Mouse (Mus musculus): ENCODE results near the gene Msh5.

The Msh5 gene

DNA sequence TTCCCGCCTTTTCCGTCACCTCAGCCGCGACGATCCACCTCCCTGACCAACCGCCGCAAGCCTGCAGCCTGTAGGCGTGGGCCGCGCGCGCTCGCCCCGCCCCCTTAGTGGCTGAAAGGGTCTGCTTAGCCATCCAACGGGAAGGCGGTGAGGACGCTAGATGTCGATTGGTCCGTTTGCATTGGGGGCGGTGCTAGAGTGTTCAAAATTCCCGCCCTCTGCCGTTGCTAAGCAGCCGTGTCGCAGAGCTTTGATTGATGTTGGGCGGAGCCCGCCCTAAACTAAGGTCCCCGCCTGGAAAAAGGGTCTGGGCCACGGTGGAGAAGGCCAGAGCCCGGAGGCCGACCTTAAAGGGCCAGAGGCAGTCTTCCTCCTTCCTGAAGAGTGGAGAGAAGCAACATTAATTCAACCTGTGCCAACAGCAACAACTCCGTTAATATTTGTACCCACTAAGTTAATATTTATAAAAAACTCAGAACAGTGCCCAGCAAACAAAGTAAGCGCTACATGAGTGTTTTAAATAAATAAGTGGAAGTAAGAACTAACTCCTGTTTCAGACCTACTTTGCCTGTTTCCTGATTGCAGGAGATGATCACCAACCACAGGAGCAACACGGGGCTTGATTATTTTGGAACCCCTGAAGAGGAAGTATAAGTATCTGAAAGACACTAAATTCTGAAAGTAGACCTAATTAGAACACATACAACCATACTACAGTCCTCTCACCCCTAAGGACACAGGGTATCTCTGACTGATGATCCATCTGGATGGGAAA, at the start of gene Msh5:
TSS of gene Msh5 (minus strand) at position 65 of the 775 bp plus-strand sequence.
- DNase-seq: peak; percentile 98

- no peak for DNase-seq
Observed at GRCm38 (mm10) chr17:35094475-35095365, 48.2 kb upstream of the Msh5 start.

GRCm38 (mm10) chr17:35092403-35093198, 46.1 kb upstream of the Msh5 start:
- peak; percentile 62 for DNase-seq

DNA sequence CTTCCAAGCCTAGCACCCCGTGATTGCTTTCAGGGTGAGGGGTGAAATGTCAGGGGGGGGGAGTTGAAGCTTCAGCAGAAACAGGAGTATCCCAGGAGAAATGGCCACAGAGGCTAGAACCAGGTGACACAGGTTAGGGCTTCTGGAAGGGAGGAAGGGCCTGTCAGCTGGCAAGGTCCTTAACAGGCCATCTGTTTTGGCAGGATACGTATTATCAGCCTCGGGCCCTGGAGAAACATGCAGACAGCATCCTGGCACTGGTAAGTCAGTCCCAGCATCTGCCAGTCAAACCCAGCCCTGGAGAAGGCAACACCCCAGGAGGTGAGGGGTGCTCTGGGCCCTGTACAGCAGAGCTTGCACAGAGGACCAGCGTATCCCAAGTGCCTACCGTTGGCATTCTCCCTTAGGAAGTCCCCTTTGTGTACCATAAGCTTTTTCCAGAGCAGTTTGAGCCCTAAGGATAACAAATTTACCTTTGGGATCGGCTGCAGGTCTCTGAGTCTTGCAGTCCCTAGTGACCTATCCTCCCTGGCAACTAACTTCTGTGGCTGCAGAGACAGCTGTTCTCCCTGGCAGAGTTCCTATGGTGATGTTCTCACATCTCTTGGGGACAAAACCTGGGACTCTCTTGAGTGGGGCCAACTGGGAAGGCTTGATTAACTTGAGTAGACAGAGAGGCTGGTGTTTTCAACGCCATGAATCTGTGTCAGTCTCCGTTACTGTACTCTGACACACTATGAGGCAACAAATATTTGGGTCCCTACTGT, 43.8 kb upstream of the Msh5 start:
- no peak for DNase-seq

DNA sequence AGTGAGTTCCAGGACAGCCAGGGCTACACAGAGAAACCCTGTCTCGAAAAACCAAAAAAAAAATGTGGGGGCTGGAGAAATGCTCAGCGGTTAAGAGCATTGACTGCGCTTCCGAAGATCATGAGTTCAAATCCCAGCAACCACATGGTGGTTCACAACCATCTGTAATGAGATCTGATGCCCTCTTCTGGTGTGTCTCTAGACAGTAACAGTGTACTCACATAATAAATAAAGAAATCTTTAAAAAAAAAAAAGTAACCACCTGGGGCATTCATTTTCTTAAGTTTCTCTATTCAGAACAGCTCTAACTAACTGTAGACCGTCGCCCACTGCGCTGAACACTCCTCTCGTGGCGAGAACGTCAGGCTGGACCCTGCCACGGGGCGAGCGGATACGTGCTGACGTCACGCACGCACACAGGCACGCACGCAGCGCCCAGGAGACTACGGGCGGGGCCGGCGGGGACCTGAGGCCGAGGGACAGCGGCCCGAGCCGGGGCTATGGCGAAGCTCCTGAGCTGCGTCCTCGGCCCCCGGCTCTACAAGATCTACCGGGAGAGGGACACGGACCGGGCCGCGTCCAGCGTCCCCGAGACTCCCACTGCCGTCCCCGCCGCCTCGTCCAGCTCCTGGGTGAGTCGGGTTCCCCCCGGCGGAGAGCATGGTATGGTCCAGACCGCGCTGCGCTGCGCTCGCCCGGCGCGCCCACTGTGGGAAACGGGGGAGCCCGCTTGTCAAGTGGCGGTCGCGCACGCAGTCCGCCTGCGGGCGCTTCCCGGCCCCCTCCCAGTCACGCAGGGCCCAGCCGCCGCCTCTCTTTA, 42.5 kb upstream of the Msh5 start, which contains the start of gene Abhd16a:
TSS of gene Abhd16a (plus strand) at position 439 of the 820 bp plus-strand sequence.
- DNase-seq: peak; percentile 96

- DNase-seq: no peak
Observed at GRCm38 (mm10) chr17:35088151-35088550, 41.6 kb upstream of the Msh5 start.

DNA sequence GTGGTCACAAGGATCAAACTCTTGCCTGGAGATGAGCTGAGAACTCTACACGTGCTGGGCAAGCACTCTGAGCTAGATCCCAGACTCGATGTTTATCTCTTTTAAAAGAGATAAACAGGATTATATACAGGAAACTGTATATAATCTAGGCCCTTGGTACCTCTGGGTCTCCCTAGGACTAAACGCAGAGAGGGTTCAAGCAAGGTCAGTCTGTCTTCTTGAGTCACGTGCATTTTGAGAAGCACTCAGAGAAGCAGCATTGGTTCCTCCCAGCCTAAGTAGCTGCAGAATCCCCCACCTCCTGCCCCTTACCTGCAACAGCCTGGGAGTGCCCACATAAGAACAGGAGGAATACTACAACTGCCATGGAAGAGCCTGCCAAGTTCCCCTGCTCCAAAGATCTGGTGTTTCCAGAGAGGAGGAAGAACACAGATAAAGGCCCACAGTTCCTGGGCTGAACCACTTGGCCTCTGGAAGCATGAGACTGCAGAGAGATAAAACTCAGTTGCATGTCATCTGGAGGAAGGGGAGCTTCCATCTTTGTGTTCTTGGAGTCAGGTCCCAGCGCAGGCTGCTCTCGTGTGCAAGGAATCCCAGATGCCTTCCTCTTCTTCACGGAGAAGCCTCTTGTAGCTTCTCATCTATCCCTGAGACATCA, 38.8 kb upstream of the Msh5 start, which contains the start of gene Ly6g6f:
TSS of gene Ly6g6f (minus strand) at position 403 of the 658 bp plus-strand sequence.
- no peak for DNase-seq

DNA sequence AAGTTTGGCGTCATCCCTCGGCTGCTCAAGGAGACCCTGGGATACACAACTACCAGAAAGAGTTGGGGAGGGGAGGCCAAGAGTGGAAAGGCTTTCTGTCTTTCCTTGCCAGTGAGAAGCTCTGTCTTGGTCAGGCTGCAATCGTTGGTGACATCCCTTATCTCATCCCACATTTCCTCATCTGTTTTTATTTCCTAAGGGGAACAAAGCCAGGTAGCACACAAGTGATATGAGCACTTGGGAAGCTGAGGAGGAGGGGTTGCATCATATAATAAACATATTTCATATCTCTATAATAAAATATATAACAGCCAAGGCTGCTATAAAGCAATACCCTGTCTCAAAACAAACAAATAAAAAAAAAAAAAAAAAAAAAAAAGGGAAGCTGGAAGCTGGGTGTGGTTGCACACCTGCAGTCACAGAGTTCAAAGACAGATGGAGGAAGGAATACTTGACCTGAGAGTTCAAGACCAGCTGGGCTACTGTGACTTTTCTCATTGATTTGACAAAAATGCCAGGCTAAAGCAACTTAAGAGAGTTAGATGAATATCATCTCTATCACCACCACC, 37.5 kb upstream of the Msh5 start:
- DNase-seq: no peak

GRCm38 (mm10) chr17:35082841-35083576, 36.5 kb upstream of the Msh5 start:
- DNase-seq: no peak

- DNase-seq: no peak
Observed at GRCm38 (mm10) chr17:35080710-35081109, 34.2 kb upstream of the Msh5 start.

DNA sequence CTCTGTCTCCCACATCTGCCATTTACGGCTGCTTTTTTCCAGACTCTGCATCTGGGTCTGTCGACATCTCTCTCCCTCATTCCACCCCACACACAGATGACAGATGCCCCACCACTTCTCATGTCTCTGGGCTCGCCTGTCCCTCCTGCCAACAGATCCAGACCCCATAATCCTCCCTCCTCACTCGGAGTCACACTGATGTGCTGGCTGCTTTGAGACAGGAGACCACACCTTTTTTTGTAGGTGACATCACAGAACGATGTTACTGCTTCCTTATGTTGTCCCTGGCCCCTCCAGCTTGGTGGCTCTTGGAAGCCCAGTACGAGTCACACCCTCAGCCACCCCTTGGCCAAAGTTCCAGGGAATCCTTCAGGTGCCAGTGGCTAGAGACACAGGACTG, 33.7 kb upstream of the Msh5 start:
- DNase-seq: no peak

- no peak for DNase-seq
Observed at GRCm38 (mm10) chr17:35079778-35080177, 33.2 kb upstream of the Msh5 start.

DNA sequence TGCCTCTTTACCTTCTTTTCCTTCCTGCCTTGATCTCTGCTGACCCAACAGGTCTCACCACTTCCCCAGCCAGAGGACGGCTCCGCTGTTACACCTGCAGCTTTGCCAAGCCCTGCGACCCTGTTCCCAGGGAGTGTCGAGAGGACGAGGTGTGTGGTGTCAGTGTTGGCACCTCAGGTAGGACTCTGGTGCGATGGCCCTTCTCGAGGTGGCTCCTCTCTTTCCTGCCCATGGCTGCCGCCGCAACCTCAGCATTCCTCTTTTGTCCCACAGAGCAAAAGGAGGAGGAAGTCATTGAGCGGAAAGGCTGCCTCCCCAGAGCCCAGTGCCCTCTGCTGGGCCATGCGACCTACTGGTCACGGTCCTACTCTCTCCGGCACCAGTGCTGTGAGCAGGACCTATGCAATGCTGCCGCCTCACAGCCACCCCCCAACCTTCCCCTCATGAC, 31.3 kb upstream of the Msh5 start, which contains the start of gene Ly6g6d:
TSS of gene Ly6g6d (minus strand) at position 280 of the 448 bp plus-strand sequence.
- DNase-seq: peak; percentile 82

DNA sequence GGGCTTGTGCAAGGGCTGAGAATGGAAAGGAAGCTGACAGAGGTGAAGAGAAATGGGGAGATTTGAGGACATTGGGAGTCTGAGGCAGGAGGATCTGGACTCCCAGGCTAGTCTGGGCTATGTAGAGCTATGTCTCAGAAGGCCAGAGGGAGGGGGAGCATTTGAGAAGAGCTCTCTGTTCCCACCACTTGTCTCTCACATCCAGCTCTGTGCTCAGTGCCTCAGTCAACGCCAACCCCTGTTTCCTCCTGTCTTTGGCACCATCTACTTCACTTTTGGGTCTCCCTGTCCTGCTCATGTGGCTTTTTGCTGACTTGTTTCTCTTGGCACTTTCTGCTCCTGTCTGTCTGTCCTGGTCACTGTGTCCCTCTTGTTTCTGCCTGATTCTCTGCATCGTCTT, 30.7 kb upstream of the Msh5 start:
- no peak for DNase-seq

- no peak for DNase-seq
Observed at GRCm38 (mm10) chr17:35076507-35077176, 30.1 kb upstream of the Msh5 start, which contains the start of gene Ly6g6e. Gene Ly6g6e (plus strand): TSS chr17:35076902.

- DNase-seq: no peak
Observed at GRCm38 (mm10) chr17:35074097-35074496, 27.6 kb upstream of the Msh5 start.

GRCm38 (mm10) chr17:35071454-35071853, 24.9 kb upstream of the Msh5 start:
- DNase-seq: no peak

DNA sequence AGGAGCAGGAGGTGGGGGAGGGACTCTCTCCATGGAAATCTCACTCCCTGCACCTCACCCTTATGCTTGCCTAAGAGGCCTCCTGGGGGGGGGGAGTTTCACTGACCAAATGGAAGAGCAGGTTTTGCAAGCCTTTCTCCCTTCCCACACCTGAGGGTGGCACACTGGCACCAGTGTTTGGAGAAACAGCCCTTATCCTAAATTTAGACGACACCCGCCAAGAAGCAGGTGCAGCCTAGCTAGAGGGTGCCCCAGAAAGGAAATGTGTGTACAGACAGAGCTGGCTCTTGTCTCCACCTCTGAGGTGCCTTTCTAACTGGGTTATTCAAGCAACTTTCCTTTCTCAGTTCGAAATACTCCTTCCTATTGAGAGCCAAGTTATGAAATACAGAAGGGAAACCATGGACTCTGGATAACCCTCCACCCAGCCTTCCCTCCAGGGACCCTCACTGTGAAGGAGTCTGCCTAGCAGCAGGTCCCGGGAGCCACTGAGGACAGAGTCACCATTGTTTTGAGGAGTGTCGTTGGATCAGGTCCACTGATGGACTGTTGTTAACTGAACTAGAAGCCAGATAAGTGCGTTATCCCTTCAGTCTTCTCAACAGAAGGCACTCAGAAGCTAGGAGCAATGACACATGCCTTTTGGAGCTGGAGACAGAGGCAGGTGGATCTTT, 24.1 kb upstream of the Msh5 start:
- peak; percentile 55 for DNase-seq

All from lung, postnatal 10 days (tissue).